Mouse (Mus musculus): ENCODE measurements around the gene 1700019N19Rik. TPM values are rescaled to one million over a fixed set of nuclear protein-coding genes. Genes with fewer than 3 reads are reported as not detected.

The 1700019N19Rik gene
- polyA plus RNA-seq, 1 experiment from 2014 or later = 0.23 TPM

DNA sequence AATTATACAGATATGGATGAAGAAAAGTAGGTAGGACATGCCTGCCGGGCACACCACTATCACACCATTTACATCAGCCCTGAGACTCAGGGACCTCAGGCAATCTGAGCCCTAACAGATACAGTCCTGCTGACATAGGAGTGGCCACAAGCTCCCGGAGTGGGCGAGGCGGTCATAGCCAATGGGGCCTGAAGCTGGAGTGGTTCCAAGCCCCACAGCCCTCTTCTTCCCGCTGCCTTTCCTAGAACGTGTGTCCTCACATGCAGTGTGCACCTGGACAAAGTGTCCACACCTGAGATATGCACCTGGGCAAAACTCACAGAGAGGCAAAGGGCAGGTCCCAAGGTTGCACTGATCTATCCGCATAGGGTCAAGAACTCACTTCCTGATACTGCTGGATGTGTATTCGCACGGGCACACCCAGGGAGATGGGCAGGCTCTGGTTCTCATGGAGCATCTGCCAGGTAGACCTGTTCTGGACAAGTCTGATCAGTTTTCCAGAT is 46.7 kb downstream of the 1700019N19Rik start:
- Histone ChIP-seq H3K9me3 (no peaks in the 10 kb centered on the region), H3K27ac (no peak overlapping the region), H3K27me3 (no peaks in the 10 kb centered on the region), H3K9ac (no peak overlapping the region), H3K4me3 (no peak overlapping the region), H3K4me1 (no peaks in the 10 kb centered on the region), H3K4me2 (replicated peaks) (no peak overlapping the region), H3K36me3 (no peaks in the 10 kb centered on the region)
- ATAC-seq (ENCODE audit: insufficient number of reproducible peaks, insufficient read depth, low FRiP score, low TSS enrichment) = no peak
- WGBS = 88% methylated on average over 9 of the region's 9 CpGs

DNA sequence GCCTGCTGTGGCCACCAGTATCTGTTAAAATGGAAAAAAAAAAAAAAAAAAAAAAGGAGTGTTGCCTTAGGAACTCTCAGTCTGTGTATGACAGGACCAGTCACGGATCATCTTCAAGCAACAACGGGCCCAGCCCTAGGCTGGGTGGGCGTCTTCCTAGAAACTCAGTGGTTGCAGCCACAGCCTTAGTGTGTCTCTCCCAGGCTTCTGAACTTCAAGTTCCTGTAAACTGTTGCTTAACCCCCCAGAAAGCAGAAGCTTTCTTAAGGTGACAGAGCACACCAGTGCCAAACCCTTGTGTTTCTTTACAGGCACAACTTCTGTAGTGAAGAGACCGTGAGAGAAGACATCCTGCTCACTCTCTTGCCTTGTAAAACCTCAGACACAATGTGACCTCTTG is 50.5 kb downstream of the 1700019N19Rik start:
- H3K4me3 ChIP-seq = no peak overlapping the region
- ATAC-seq (ENCODE audit: insufficient number of reproducible peaks, insufficient read depth, low FRiP score, low TSS enrichment) = no peak
- WGBS = 78% methylated on average over 4 of the region's 4 CpGs
- no peaks in the 10 kb centered on the region for H3K9me3 ChIP-seq
- no peaks in the 10 kb centered on the region for H3K27me3 ChIP-seq
- H3K36me3 ChIP-seq = no peaks in the 10 kb centered on the region
- H3K4me2 ChIP-seq (replicated peaks) = no peak overlapping the region
- no peak overlapping the region for H3K9ac ChIP-seq
- H3K4me1 ChIP-seq = no peaks in the 10 kb centered on the region
- no peak overlapping the region for H3K27ac ChIP-seq

DNA sequence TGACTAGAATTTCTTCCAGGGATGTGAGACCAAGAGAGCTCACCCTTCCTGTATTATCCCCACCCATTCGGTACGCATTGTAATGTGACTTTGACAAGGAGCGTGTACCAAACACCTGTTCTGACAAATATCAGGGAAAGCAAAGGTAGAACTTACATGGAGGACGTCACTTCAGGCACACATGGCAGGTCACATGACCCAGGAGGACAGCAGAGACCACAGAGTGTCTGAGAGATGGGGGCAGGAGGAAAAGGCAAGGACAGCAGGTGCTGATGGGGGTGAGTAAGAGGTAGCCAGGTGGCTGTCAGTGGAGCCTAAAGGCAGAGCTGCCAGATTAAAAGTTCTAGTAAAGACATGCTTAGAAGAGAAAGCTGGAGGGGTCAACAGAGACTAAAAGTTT is 51.5 kb downstream of the 1700019N19Rik start:
- no peak overlapping the region for H3K4me3 ChIP-seq
- H3K27me3 ChIP-seq = no peaks in the 10 kb centered on the region
- H3K36me3 ChIP-seq = no peaks in the 10 kb centered on the region
- no peak overlapping the region for H3K4me2 ChIP-seq (replicated peaks)
- H3K9me3 ChIP-seq = no peaks in the 10 kb centered on the region
- WGBS = 86% methylated on average over 4 of the region's 4 CpGs
- H3K4me1 ChIP-seq = no peaks in the 10 kb centered on the region
- ATAC-seq (ENCODE audit: insufficient number of reproducible peaks, insufficient read depth, low FRiP score, low TSS enrichment) = no peak
- H3K27ac ChIP-seq = no peak overlapping the region
- H3K9ac ChIP-seq = no peak overlapping the region

DNA sequence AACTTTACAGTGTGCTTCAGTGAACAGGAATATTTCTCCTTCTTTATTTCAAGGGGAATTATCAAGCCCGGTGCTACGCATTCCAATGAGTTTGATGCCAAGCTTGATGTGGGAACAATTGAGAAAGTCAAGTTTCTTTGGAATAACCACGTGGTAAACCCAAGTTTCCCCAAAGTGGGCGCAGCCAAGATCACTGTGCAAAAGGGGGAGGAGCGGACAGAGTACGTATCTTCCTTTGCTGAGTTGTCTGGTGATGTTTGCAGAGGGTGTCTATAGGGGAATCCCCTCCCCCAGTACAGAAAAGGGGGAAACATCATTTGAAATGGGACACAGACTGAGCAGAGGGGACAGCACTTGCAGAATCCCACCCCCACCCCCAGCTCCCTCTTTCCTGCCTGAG is 53.2 kb downstream of the 1700019N19Rik start:
- ATAC-seq (ENCODE audit: insufficient number of reproducible peaks, insufficient read depth, low FRiP score, low TSS enrichment) = no peak
- 75% methylated on average over 6 of the region's 6 CpGs for WGBS
- Histone ChIP-seq H3K4me1 (no peaks in the 10 kb centered on the region), H3K9me3 (no peaks in the 10 kb centered on the region), H3K4me3 (no peak overlapping the region), H3K9ac (no peak overlapping the region), H3K27ac (no peak overlapping the region), H3K4me2 (replicated peaks) (no peak overlapping the region), H3K27me3 (no peaks in the 10 kb centered on the region), H3K36me3 (no peaks in the 10 kb centered on the region)

DNA sequence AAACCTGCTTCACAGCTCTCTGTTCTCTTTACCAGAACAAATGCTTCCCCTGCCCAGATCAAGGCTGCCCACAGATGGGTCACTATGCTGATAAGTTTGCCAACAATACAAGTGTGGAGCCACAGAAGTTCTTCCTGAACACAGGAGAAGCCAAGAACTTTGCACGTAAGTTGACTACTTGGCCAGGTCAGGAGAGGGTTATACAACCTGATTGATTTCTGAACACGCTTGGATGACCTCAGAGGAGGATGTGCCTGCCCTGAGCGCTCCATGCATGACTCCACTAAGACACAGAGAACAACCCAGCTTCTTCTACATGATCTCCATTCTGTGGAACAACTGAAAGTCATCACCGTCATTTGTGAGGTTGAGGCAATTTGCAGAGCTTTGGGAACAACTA is 56.1 kb downstream of the 1700019N19Rik start:
- 85% methylated on average over 4 of the region's 4 CpGs for WGBS
- ATAC-seq (ENCODE audit: insufficient number of reproducible peaks, insufficient read depth, low FRiP score, low TSS enrichment) = no peak
- no peaks in the 10 kb centered on the region for H3K4me1 ChIP-seq

More for the DNA sequence above, 56.1 kb downstream of the 1700019N19Rik start:
- H3K4me3 ChIP-seq = no peak overlapping the region
- H3K36me3 ChIP-seq = no peaks in the 10 kb centered on the region
- H3K27me3 ChIP-seq = no peaks in the 10 kb centered on the region
- H3K27ac ChIP-seq = no peak overlapping the region
- H3K9me3 ChIP-seq = no peaks in the 10 kb centered on the region
- H3K4me2 ChIP-seq (replicated peaks) = no peak overlapping the region
- H3K9ac ChIP-seq = no peak overlapping the region

Other genes starting within 250 kb of the 1700019N19Rik start
- gene Pnlip, start 142.0 kb downstream of the 1700019N19Rik start, polyA plus RNA-seq (2016; fragmentation: Nextera tagmentation; extraction: Ambion mirVana) = not detected in 2 replicates
- gene Pnliprp1, start 65.6 kb downstream of the 1700019N19Rik start, polyA plus RNA-seq (2016; fragmentation: Nextera tagmentation; extraction: Ambion mirVana) = 0.20 TPM in 1 of 2 replicates, not detected in the other
- not detected in 2 replicates for gene Pnliprp2, start 34.7 kb downstream of the 1700019N19Rik start, polyA plus RNA-seq (2016; fragmentation: Nextera tagmentation; extraction: Ambion mirVana)
- gene Eno4, start 149.0 kb upstream of the 1700019N19Rik start, polyA plus RNA-seq (2016; fragmentation: Nextera tagmentation; extraction: Ambion mirVana) = 0.52 and 0.88 TPM in 2 replicates
- 12.6 and 13.1 TPM in 2 replicates for gene Hspa12a, start 149.2 kb upstream of the 1700019N19Rik start, polyA plus RNA-seq (2016; fragmentation: Nextera tagmentation; extraction: Ambion mirVana)

Data from embryonic facial prominence, embryonic 12.5 days (tissue).